Mouse (Mus musculus) testis, adult 2 months (tissue): ENCODE measurements around the gene Rest.

ENCODE experiments used
- CTCF ChIP-seq: fragments of 200-500 bp; IDR thresholded peaks from 2 replicates; pipeline ENCODE4 v1.5.1; 2012; ENCODE audit warnings: low read depth, mild to moderate bottlenecking, inconsistent platforms, low read length, moderate library complexity; ENCODE audit not compliant: control insufficient read depth, insufficient read depth, insufficient replicate concordance
- POLR2A ChIP-seq: fragments of 200-500 bp; IDR thresholded peaks from 2 replicates; pipeline ENCODE4 v1.6.1; 2012; ENCODE audit warnings: low read depth, mild to moderate bottlenecking, inconsistent platforms, low read length, moderate library complexity; ENCODE audit not compliant: control insufficient read depth

GRCm38 (mm10) chr5:77314206-77314605, 48.9 kb downstream of the Rest start:
- TF ChIP-seq CTCF (no peak), POLR2A (no peak)
